Mouse (Mus musculus): Measurements from ENCODE around the gene Slc9a8.

DNA sequence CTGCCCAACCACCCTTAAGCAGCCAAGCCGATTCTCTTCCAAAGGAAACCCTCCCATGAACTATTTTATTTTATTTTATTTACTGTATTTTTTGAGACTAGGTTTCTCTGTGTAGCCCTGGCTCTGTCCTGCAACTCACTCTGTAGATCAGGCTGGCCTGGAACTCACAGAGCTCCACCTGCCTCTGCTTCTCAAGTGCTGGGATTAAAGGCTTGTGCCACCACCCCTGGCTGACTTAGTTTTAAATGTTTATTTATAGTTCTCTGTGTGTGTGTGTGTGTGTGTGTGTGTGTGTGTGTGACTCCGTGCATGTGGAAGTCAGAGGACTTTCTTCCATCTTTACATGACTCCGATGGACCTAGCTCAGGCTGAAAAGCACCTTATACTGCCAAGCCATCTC is 4.5 kb upstream of the Slc9a8 start:
- TF ChIP-seq POLR2A (IDR thresholded peaks at IDR 0.05; ENCODE audit: insufficient read length, low read depth) (no peak), USF1 (IDR thresholded peaks at IDR 0.05; ENCODE audit: low read depth) (no peak), MYOG (IDR thresholded peaks at IDR 0.05; ENCODE audit: control insufficient read depth in 1 of 3, insufficient read depth in 1 of 3, insufficient read length in 2 of 3, low read depth in 2 of 3) (no peak), CEBPB (IDR thresholded peaks at IDR 0.05; ENCODE audit: insufficient read depth, poor library complexity, severe bottlenecking) (no peak), MAX (IDR thresholded peaks at IDR 0.05; ENCODE audit: low read depth) (no peak), E2F4 (IDR thresholded peaks at IDR 0.05; ENCODE audit: insufficient read depth) (no peak)

Data from myocyte (in vitro differentiated cells).